ENCODE assay signal across 9 mouse cellular contexts in genomic region chr9:62858266-62859019, GRCm38 (mm10). TPM values are rescaled to one million over a fixed set of nuclear protein-coding genes. Genes with fewer than 3 reads are reported as not detected.
DNase-seq lines count a peak whose midpoint lies in the region; ATAC-seq and TF ChIP-seq lines count a peak whose summit lies in the region.
"Had no signal": no experiment of that assay in that cellular context is flagged by ENCODE, and none has a peak within 500 bp of the region (broad histone marks: within the 10 kb centered on the region; RNA-seq: fewer than 3 reads in every experiment).

No protein-coding gene starts in this region.

- H3K9me3 ChIP-seq in forebrain, embryonic 13.5 days (replicated peaks), result no peaks in the 10 kb centered on the region

- DNase-seq in gastrocnemius, adult 2 months, result peak; percentile 43
- no peak for DNase-seq in gastrocnemius, postnatal 25 days
- peak; percentile 19 for DNase-seq in ovary, postnatal 10 days (ENCODE audit: low spot score)
- DNase-seq in ovary, postnatal 36 days (ENCODE audit: low spot score), result no peak
- peak; percentile 49 to 53 for DNase-seq in kidney, postnatal 36 days
- peak; percentile 49 for DNase-seq in yolk sac, embryonic 10.5 days (ENCODE audit: low spot score)
- no peak for DNase-seq in thymus, adult 2 months

- no peaks in the 10 kb centered on the region for H3K27me3 ChIP-seq in thymus, adult 2 months (ENCODE audit: control insufficient read depth, insufficient read depth, low read length)
- peaks cover 12% of the 10 kb centered on the region; the same call in 1 of the 2 replicates for H3K27me3 ChIP-seq in forebrain, embryonic 13.5 days

- no peak for ATAC-seq in forebrain, embryonic 13.5 days

- intact Hi-C loops in gastrocnemius, adult 2 months (cut with DNase I), result no loop called here

- H3K4me1 ChIP-seq in thymus, adult 2 months (replicated peaks; ENCODE audit: control insufficient read depth, insufficient read depth, low read length), result peaks cover 7% of the 10 kb centered on the region; the same call in 1 of the 2 replicates
- peaks cover 11% of the 10 kb centered on the region for H3K4me1 ChIP-seq in forebrain, embryonic 13.5 days

- H3K4me3 ChIP-seq in gastrocnemius, adult 2 months, result peak overlapping the region; percentile 65
- no peak overlapping the region for H3K4me3 ChIP-seq in thymus, adult 2 months (ENCODE audit: control insufficient read depth, insufficient read depth, low read length)
- no peak overlapping the region for H3K4me3 ChIP-seq in forebrain, embryonic 13.5 days
- H3K4me3 ChIP-seq: erythroblast, embryonic 14.5 days had no signal

- TF ChIP-seq POLR2A in thymus, adult 2 months (IDR thresholded peaks at IDR 0.05; ENCODE audit: control insufficient read depth, extremely low read depth, insufficient read depth, low read length, poor library complexity), result no peak

- H3K9ac ChIP-seq in forebrain, embryonic 13.5 days, result no peak overlapping the region

- H3K4me2 ChIP-seq in forebrain, embryonic 13.5 days, result no peak overlapping the region

- H3K27ac ChIP-seq in gastrocnemius, adult 2 months, result peak overlapping the region; percentile 75
- H3K27ac ChIP-seq in thymus, adult 2 months (ENCODE audit: control insufficient read depth, insufficient read depth, low read length), result no peak overlapping the region
- no peak overlapping the region for H3K27ac ChIP-seq in forebrain, embryonic 13.5 days

- no peaks in the 10 kb centered on the region for H3K36me3 ChIP-seq in thymus, adult 2 months (ENCODE audit: control insufficient read depth, insufficient read depth, low read length)
- H3K36me3 ChIP-seq in forebrain, embryonic 13.5 days (ENCODE audit: poor library complexity, severe bottlenecking), result no peaks in the 10 kb centered on the region

- no peak for TF ChIP-seq CTCF in gastrocnemius, adult 2 months (IDR thresholded peaks at IDR 0.05)
- no peak for TF ChIP-seq CTCF in thymus, adult 2 months (IDR thresholded peaks at IDR 0.05; ENCODE audit: borderline replicate concordance, control insufficient read depth, extremely low read depth, insufficient read depth, low read length, poor library complexity)

- WGBS in thymus, adult 2 months, result 81% methylated on average over 8 of the region's 8 CpGs
- WGBS in forebrain, embryonic 13.5 days, result 58% methylated on average over 8 of the region's 8 CpGs

RNA-seq across cellular contexts. Expression of gene Calml4, which starts 0.6 kb away (rescaled TPM):
- 1 to 10 TPM in 1 of 2 experiments, under 1 TPM in 1; 0.99 to 1.1 TPM for total RNA-seq in gastrocnemius, adult 2 months (2021)
- 1 to 10 TPM; 2.0 to 2.5 TPM for total RNA-seq in gastrocnemius, postnatal 25 days (2021)
- 0.99 and 1.9 TPM in 2 replicates for polyA plus RNA-seq in thymus, adult 2 months (2012; rRNA removed)
- polyA plus RNA-seq in forebrain, embryonic 13.5 days (2015; fragmentation: Nextera tagmentation; extraction: Ambion mirVana), result 6.5 and 8.6 TPM in 2 replicates
- polyA plus RNA-seq: erythroblast, embryonic 14.5 days had no signal

RNA-seq across cellular contexts. Expression of gene Cln6, which starts 19.9 kb away (rescaled TPM):
- 10 to 100 TPM; 17.5 to 20.7 TPM for total RNA-seq in gastrocnemius, adult 2 months (2021)
- total RNA-seq in gastrocnemius, postnatal 25 days (2021), result 10 to 100 TPM; 10.7 to 11.9 TPM
- 83.6 and 106 TPM in 2 replicates for polyA plus RNA-seq in thymus, adult 2 months (2012; rRNA removed)
- 6.9 and 8.0 TPM in 2 replicates for polyA plus RNA-seq in forebrain, embryonic 13.5 days (2015; fragmentation: Nextera tagmentation; extraction: Ambion mirVana)

RNA-seq across cellular contexts. Expression of gene Fem1b, which starts 46.7 kb away (rescaled TPM):
- total RNA-seq in gastrocnemius, adult 2 months (2021), result 10 to 100 TPM; 13.6 to 15.8 TPM
- 10 to 100 TPM; 14.1 to 15.4 TPM for total RNA-seq in gastrocnemius, postnatal 25 days (2021)
- 15.3 and 20.5 TPM in 2 replicates for polyA plus RNA-seq in thymus, adult 2 months (2012; rRNA removed)
- polyA plus RNA-seq in forebrain, embryonic 13.5 days (2015; fragmentation: Nextera tagmentation; extraction: Ambion mirVana), result 36.6 and 40.8 TPM in 2 replicates

Comparison
In these comparisons a context has a peak if more than half of its experiments do, and no peak if none do; other contexts are left out.
1. DNase-seq: peak in gastrocnemius, adult 2 months (single experiment), ovary, postnatal 10 days (single experiment), kidney, postnatal 36 days (2 of 2) and yolk sac, embryonic 10.5 days (single experiment); none in gastrocnemius, postnatal 25 days (single experiment), ovary, postnatal 36 days (single experiment) and thymus, adult 2 months (single experiment).